Mouse (Mus musculus) cerebellum, adult 11 months (tissue): ENCODE results near the gene Neil1.
A peak's percentile ranks its signal among the peaks of the same experiment; 100 is the strongest.

Experiments used
- DNase-seq: peaks from one replicate; pipeline ENCODE4 v3.0.0; 2022

Gene Neil1

DNA sequence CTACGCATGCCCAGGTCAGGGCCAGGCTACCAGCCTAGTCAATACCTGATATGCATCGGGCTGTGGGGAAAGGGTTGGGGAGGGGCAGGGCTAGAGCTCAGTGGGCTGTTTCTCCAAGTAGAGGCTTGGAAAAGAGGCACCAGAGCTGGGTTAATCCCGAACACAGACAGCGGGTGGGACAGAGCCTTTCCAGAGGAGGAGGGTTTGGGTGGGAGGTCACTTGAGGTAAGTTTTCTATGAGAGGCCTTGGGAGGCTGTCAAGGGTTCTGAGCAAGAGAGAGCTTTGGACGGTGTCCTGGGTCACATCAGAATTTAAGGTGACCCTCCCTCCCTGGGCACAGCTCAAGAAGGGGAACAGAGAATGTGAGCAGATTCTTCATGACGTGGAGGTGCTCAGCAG, 9.6 kb downstream of the Neil1 start:
- DNase-seq: no peak

DNA sequence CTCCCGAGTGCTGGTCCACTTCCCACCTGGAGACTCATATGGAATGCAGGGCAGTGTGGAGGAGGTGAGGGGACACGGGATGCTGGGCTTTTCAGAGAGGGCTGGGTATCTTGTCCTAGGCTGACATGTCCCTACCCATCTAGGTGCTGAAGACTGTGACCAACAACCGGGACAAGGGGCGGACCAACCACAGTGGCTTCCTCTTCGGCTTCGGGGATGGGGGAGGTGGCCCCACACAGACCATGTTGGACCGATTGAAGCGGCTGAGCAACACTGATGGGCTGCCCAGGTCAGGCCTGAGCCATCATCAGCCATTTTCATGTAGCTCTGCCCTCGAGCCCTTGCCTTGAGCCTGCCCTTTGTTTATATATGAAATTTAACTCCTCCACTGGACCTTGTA, 10.3 kb downstream of the Neil1 start:
- no peak for DNase-seq

GRCm38 (mm10) chr9:57137246-57137645, 10.9 kb downstream of the Neil1 start:
- no peak for DNase-seq

GRCm38 (mm10) chr9:57130577-57131433, 17.3 kb downstream of the Neil1 start, which contains the start of gene Man2c1:
TSS of gene Man2c1 (plus strand) at chr9:57130690.
- peak; percentile 93 for DNase-seq

DNA sequence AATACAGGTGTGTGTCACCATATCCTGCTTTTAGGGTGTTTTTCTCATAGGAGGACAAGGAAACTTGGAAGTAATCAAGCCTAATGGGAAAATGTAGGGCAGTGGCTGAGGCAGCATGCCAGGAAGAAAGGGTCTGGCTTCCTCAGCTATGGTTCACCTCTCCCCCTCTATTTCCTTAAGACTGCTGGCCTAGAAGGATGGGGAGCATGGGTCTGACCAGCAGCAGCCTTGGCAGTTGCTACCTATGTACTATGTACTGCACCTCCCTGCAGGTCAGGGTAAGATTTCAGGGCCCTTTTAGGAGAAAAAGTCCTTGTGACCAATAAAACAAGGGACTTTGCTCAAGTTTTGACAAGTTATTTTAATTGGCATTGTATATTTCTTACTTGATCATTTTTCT, 18.5 kb downstream of the Neil1 start:
- DNase-seq: no peak

DNA sequence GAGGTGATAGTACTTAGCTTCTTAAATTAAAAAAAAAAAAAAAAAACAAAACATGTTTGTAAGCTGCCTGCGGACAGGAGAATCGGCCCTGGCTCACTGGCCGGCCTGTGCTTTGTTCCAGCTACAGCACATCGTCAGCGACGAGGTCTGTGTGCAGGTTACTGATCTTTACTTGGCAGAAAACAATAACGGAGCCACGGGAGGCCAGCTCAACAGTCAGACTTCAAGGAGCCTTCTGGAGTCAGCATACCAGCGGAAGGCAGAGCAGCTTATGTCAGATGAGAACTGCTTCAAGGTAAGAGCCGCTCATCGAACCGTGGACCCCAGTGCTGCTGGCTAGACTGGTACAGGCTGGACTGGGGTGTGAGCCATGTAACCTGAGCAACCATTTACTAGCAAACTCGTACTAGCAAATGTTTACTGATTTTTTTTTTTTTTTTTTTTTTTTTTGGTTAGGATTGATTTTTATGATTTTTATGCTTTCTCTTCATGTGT, 30.8 kb downstream of the Neil1 start:
- no peak for DNase-seq
